Mouse (Mus musculus): ENCODE results near the gene Ddx27. TPM values are rescaled to one million over a fixed set of nuclear protein-coding genes. Genes with fewer than 3 reads are reported as not detected.

The Ddx27 gene
- total RNA-seq, 2 experiments from 2014 or later, result 32.0 to 42.5 TPM

Other genes starting within 250 kb of the Ddx27 start
- gene Trp53rkb, start 222.7 kb upstream of the Ddx27 start, total RNA-seq (2021), result 1 to 10 TPM; 3.5 to 4.3 TPM
- 10 to 100 TPM; 67.6 to 76.9 TPM for gene Arfgef2, start 209.6 kb upstream of the Ddx27 start, total RNA-seq (2021)
- gene Cse1l, start 109.2 kb upstream of the Ddx27 start, total RNA-seq (2021), result 10 to 100 TPM; 63.8 to 66.6 TPM
- 10 to 100 TPM; 69.7 to 75.8 TPM for gene Stau1, start 18.9 kb upstream of the Ddx27 start, total RNA-seq (2021)
- gene Znfx1, start 47.8 kb downstream of the Ddx27 start, total RNA-seq (2021), result 10 to 100 TPM; 50.0 to 57.8 TPM
- gene Kcnb1, start 175.0 kb downstream of the Ddx27 start, total RNA-seq (2021), result 10 to 100 TPM; 13.7 to 20.7 TPM
- gene Ptgis, start 225.4 kb downstream of the Ddx27 start, total RNA-seq (2021), result 10 to 100 TPM; 24.7 to 31.7 TPM

All from adrenal gland, postnatal 36 days (tissue).